Mouse (Mus musculus) liver, adult 2 months (tissue): ENCODE data around the gene Igfbp5.

Experiments
- CTCF ChIP-seq: fragments of 200-500 bp; IDR thresholded peaks from 2 replicates; pipeline ENCODE4 v1.5.1; 2011; ENCODE audit warnings: low read depth, low read length, control low read depth
- POLR2A ChIP-seq: fragments of 200-500 bp; IDR thresholded peaks from 2 replicates; pipeline ENCODE4 v1.6.1; 2011; ENCODE audit warnings: low read length, control low read depth; ENCODE audit not compliant: insufficient read depth; ENCODE audit errors: extremely low read depth

DNA sequence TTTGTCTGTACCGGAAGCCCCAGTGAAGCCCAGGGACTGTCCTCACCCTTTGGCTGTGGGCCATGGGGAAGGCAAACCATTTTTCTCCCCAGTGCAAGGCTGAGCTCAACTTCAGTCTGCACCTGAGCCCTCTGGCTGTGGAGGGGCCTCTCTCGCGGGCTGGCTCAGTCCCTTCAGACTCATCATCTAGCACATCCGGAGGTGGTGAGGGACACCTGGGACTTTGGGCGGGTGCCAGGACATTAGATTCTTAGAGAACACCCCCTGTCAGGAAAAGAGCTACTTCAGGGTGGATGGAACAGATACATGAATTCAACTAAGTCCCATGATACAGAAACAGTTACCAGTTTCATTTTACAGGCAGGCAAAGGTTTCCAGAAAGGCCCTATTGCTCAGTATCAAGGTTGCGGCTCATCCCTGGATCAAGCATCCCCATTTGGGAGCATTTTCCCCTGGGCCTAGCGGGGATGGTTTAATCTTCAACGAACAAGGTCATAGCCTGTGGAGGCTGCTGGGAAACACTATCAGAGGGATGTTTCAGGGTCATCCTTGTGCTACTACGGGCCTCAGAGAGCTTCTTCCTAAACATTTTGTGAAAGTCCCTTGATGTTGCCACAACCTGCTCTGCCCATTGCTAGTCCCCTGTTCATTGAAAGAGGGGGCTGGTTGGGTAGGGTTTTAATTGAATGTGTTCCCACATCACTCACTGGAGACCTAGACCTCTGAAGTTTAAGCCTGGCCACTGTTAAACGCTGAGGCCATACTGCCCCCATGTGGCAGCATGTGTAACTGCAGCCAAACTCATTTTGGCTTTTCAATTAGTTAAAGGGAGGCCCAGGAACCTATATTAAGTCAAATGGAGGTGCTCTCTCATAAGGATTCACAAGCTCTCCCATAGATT lies 20.1 kb downstream of the Igfbp5 start:
- TF ChIP-seq CTCF (peak; percentile 77), POLR2A (no peak)
